ENCODE assay signal across 12 mouse cellular contexts in the genomic region with DNA sequence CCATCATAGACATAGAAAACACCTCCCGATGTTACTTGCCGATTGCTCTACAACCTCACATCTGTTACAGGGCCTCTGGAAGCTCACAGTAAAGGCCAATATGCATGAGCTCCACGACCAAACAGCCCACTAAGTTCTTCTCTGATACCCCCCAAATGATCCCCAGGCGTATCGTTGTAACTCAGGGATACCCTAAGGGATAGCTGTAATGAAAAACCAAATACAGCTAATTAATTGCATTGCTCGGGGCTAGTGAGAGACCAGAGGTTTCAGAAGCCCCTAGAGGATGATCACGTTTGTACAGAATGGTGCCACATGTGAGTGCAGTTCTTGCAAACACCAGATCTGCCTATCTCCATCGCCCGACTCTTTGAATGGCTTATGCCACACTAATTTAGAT.
"Had no signal": no experiment of that assay in that cellular context is flagged by ENCODE, and none has a peak within 500 bp of the region (broad histone marks: within the 10 kb centered on the region; RNA-seq: fewer than 3 reads in every experiment).

No protein-coding gene starts in this region.

- H3K9ac ChIP-seq: intestine, embryonic 15.5 days; liver, embryonic 15.5 days had no signal

- H3K4me2 ChIP-seq: intestine, embryonic 15.5 days; liver, embryonic 11.5 days; liver, embryonic 15.5 days had no signal

- H3K9me3 ChIP-seq: intestine, embryonic 15.5 days; limb, embryonic 10.5 days; liver, embryonic 15.5 days had no signal

- DNase-seq: kidney, adult 18-20 months; kidney, postnatal 10 days; lung, adult 2 months; lung, postnatal 36 days; right cerebral cortex, postnatal 14 days; thymus, postnatal 36 days had no signal

- H3K4me3 ChIP-seq: intestine, embryonic 15.5 days; left cerebral cortex, adult 2 months; limb, embryonic 10.5 days; liver, embryonic 15.5 days had no signal

- H3K27ac ChIP-seq: intestine, embryonic 15.5 days; left cerebral cortex, adult 2 months; limb, embryonic 10.5 days; liver, embryonic 15.5 days had no signal

- H3K27me3 ChIP-seq: intestine, embryonic 15.5 days; liver, embryonic 15.5 days had no signal

- H3K36me3 ChIP-seq: intestine, embryonic 15.5 days; limb, embryonic 10.5 days; liver, embryonic 15.5 days had no signal

- H3K4me1 ChIP-seq: intestine, embryonic 15.5 days; limb, embryonic 10.5 days; liver, embryonic 15.5 days had no signal

- ATAC-seq: intestine, embryonic 15.5 days; lung, postnatal 0 days had no signal
